Mouse (Mus musculus) left cerebral cortex, adult 18-20 months (tissue): ENCODE results near the gene Spef1. TPM values are rescaled to one million over a fixed set of nuclear protein-coding genes. Genes with fewer than 3 reads are reported as not detected.

ENCODE experiments used
- DNase-seq, 2 experiments: peaks; one replicate each; pipeline ENCODE4 v3.0.0; 2021 to 2022; ENCODE audit warnings: low spot score in 2 of 2, mixed read lengths in 1 of 2
- total RNA-seq, 2 experiments: library from RNA; stranded (reverse); gene quantifications; 2 replicates each; pipeline ENCODE4 v1.2.3; 2021

The Spef1 gene
- total RNA-seq, 2 experiments from 2014 or later = 7.6 to 9.2 TPM

DNA sequence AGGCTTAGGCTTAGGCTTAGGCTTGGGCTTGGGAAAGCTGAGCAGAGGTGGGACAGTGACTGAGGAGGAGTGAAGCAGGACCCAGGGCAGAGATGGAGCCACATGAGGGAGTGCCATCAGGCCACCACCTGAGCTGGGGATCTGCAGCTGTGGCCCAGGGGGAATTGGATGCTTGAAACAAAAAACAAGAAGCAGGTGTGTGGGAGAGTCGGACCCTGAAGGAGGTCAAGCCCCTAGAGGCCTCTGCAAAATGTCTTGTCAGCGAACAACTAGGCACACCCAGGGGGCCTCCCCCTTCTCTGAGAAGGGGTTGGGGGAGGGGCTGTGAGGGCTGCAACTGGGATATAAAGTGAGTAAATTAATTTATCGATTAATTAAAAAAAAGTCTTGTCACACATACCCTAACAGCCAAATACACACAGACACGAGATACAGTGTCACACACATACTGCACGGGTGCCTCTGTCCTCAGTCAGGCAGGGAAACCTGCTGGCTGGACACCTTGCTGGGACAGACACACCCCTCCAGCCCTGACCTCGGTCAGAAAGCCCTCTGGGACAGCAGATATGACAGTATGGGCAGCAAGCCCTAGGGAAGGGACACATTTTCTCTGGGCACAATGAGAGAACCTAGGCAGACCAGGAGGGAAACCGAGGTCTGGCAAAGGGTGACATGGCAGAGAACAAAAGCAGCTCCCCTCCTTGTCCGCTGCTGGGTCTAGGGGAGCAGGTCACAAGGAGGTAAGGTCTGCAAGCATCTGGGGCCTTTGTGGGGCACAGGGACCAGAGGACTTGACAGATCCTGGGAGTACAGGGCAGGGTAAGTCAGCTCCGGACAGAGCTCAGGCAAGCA lies 60.9 kb downstream of the Spef1 start:
- no peak for DNase-seq

DNA sequence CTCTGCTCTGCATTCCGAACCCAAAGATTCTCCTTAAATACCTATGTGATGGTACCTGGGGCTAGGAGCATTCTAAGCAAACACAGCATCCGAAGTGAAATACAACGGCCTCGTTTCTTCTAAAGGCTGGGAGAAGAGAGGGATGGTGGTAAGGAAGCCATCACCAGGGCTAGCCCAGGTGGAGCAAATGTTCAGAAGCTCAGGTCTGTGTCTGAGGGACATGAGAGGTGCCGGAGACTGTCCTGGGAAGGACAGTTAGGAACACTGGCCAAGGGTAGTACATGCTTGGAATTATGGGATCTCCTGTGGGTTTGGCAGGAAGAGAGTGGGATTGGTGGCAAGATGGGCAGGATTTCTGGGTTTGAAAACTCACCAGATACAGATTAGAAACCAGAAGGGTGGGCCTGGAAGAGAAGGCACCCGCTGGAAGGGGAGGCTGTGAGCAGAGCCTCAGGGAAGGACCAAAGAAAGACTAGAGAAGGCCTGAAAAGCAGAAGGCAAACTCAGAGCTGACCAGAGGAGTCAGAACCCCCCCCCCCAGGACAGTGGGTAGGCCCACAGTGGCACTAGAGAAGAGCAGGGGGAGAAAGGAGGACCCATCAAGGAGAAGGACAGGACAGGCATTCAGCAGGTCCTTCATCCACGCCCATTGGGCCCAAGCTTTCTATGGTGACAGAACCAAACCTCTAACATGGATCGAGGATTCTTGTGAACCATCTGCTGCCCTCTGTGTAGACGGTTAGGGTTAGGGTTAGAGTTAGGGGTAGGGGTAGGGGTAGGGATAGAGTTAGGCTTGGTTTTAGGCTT lies 61.7 kb downstream of the Spef1 start:
- no peak for DNase-seq

DNA sequence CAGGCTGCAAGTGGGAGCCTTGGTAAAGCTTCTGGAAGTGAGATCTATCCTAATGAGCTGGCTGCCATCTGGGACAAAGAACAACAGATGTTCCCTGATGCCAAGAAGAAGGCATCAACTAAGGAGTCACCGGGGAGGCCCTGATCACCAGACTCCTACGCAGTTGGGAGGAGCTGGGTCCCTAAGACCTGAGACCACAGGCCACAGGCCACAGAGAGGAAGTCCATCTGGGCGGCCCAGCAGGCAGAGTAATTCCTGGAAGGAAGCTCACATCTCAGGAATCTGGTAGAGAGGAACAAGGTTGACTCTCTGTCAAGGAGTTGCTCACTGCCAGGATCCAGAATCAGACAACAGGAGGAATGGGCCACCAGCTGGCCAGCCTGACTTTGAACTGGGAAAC lies 62.9 kb downstream of the Spef1 start:
- no peak for DNase-seq

Other genes with a start within 250 kb of the Spef1 start
- gene Gfra4, start 144.2 kb downstream of the Spef1 start, total RNA-seq = 10 to 100 TPM; 53.4 to 58.4 TPM
- gene Adam33, start 123.5 kb downstream of the Spef1 start, total RNA-seq = 10 to 100 TPM in 1 of 2 experiments, 1 to 10 TPM in 1; 6.4 to 12.4 TPM
- gene Siglec1, start 100.5 kb downstream of the Spef1 start, total RNA-seq = under 1 TPM; 0.53 to 0.80 TPM
- 10 to 100 TPM in 1 of 2 experiments, 1 to 10 TPM in 1; 8.4 to 10.2 TPM for gene Hspa12b, start 60.0 kb downstream of the Spef1 start, total RNA-seq
- gene Gm11037, start 53.8 kb downstream of the Spef1 start, total RNA-seq = not detected
- gene 1700037H04Rik, start 27.2 kb downstream of the Spef1 start, total RNA-seq = 10 to 100 TPM; 69.3 to 85.6 TPM
- gene Cenpb, start 7.2 kb downstream of the Spef1 start, total RNA-seq = 10 to 100 TPM; 64.2 to 64.3 TPM
- gene Cdc25b, start 333 bp downstream of the Spef1 start, total RNA-seq = 10 to 100 TPM; 15.2 to 21.6 TPM
- 10 to 100 TPM; 23.1 to 25.1 TPM for gene Ap5s1, start 19.8 kb upstream of the Spef1 start, total RNA-seq
- 1 to 10 TPM; 5.9 to 6.3 TPM for gene Mavs, start 46.8 kb upstream of the Spef1 start, total RNA-seq
- 10 to 100 TPM; 64.8 to 65.1 TPM for gene Pank2, start 75.2 kb upstream of the Spef1 start, total RNA-seq
- gene Rnf24, start 165.6 kb upstream of the Spef1 start, total RNA-seq = 10 to 100 TPM; 40.7 to 41.8 TPM